Mouse (Mus musculus) lung, postnatal 10 days (tissue): ENCODE measurements around the gene Mnd1.

Experiments used
- DNase-seq: peaks from one replicate; pipeline ENCODE4 v3.0.0; 2021

Mnd1 gene

GRCm38 (mm10) chr3:84157559-84158350 lies 2.2 kb upstream of the Mnd1 start:
- no peak for DNase-seq

GRCm38 (mm10) chr3:84157011-84157410 lies 1.4 kb upstream of the Mnd1 start:
- no peak for DNase-seq

- no peak for DNase-seq
These were observed 519 bp upstream of the Mnd1 start for GRCm38 (mm10) chr3:84156105-84156504.

GRCm38 (mm10) chr3:84155146-84155545 lies 440 bp downstream of the Mnd1 start:
- no peak for DNase-seq

GRCm38 (mm10) chr3:84154721-84155141 lies 855 bp downstream of the Mnd1 start:
- no peak for DNase-seq

GRCm38 (mm10) chr3:84149831-84150230 lies 5.8 kb downstream of the Mnd1 start:
- no peak for DNase-seq

GRCm38 (mm10) chr3:84140947-84141346 lies 14.6 kb downstream of the Mnd1 start:
- DNase-seq = no peak

GRCm38 (mm10) chr3:84136509-84136908 lies 19.1 kb downstream of the Mnd1 start:
- DNase-seq = no peak

- no peak for DNase-seq
These were observed 19.7 kb downstream of the Mnd1 start for GRCm38 (mm10) chr3:84135933-84136332.

GRCm38 (mm10) chr3:84135387-84135786 lies 20.2 kb downstream of the Mnd1 start:
- peak; percentile 55 for DNase-seq

GRCm38 (mm10) chr3:84131369-84131768 lies 24.2 kb downstream of the Mnd1 start:
- DNase-seq = no peak

- DNase-seq = peak; percentile 15
These were observed 24.8 kb downstream of the Mnd1 start for GRCm38 (mm10) chr3:84130776-84131175.

- DNase-seq = peak; percentile 16
These were observed 26.4 kb downstream of the Mnd1 start for GRCm38 (mm10) chr3:84128871-84129870.

- DNase-seq = no peak
These were observed 28.2 kb downstream of the Mnd1 start for GRCm38 (mm10) chr3:84127431-84127830.

GRCm38 (mm10) chr3:84126721-84127120 lies 28.9 kb downstream of the Mnd1 start:
- no peak for DNase-seq

- DNase-seq = no peak
These were observed 29.8 kb downstream of the Mnd1 start for GRCm38 (mm10) chr3:84125704-84126289.

GRCm38 (mm10) chr3:84123461-84123860 lies 32.1 kb downstream of the Mnd1 start:
- peak; percentile 29 for DNase-seq

- no peak for DNase-seq
These were observed 36.9 kb downstream of the Mnd1 start for GRCm38 (mm10) chr3:84118718-84119117.

- DNase-seq = peak; percentile 40
These were observed 37.4 kb downstream of the Mnd1 start for GRCm38 (mm10) chr3:84118178-84118577.

- DNase-seq = no peak
These were observed 47.0 kb downstream of the Mnd1 start for GRCm38 (mm10) chr3:84108614-84109013.

GRCm38 (mm10) chr3:84106106-84106505 lies 49.5 kb downstream of the Mnd1 start:
- DNase-seq = no peak

GRCm38 (mm10) chr3:84103536-84103935 lies 52.0 kb downstream of the Mnd1 start:
- no peak for DNase-seq

GRCm38 (mm10) chr3:84092875-84093274 lies 62.7 kb downstream of the Mnd1 start:
- DNase-seq = no peak
